Mouse (Mus musculus) C2C12 (cell line): Measurements from ENCODE around the gene Enpp4. TPM values are rescaled to one million over a fixed set of nuclear protein-coding genes. Genes with fewer than 3 reads are reported as not detected.

Experiments
- H3K27me3 ChIP-seq: one replicate; pipeline ENCODE4 v1.6.1; 2011; ENCODE audit not compliant: control insufficient read depth, insufficient read depth, insufficient read length
- H3K36me3 ChIP-seq: one replicate; pipeline ENCODE4 v1.6.1; 2011; ENCODE audit not compliant: control insufficient read depth, insufficient read depth
- H3K4me3 ChIP-seq: one replicate; pipeline ENCODE4 v1.5.1; 2011; ENCODE audit warnings: mild to moderate bottlenecking, control low read depth; ENCODE audit not compliant: poor library complexity, insufficient read depth, severe bottlenecking
- H3K79me2 ChIP-seq: one replicate; pipeline ENCODE4 v1.6.1; 2011; ENCODE audit not compliant: control insufficient read depth, insufficient read depth
- H3K79me3 ChIP-seq: one replicate; pipeline ENCODE4 v1.6.1; 2011; ENCODE audit warnings: low read depth, control low read depth
- H3ac ChIP-seq: one replicate; pipeline ENCODE3; 2011; ENCODE audit warnings: low read depth; ENCODE audit not compliant: control insufficient read depth, insufficient read length
- CEBPB ChIP-seq: IDR thresholded peaks from one replicate; pipeline ENCODE4 v1.6.1; 2011; ENCODE audit warnings: low read depth, mild to moderate bottlenecking, control low read depth, moderate library complexity
- CTCF ChIP-seq: IDR thresholded peaks from one replicate; pipeline ENCODE4 v1.5.1; 2011; ENCODE audit not compliant: control insufficient read depth, insufficient read depth, insufficient read length
- FOSL1 ChIP-seq: IDR thresholded peaks from one replicate; pipeline ENCODE4 v1.8.0; 2011; ENCODE audit warnings: mild to moderate bottlenecking, low read length; ENCODE audit not compliant: poor library complexity, insufficient read depth, severe bottlenecking
- MAX ChIP-seq: IDR thresholded peaks from one replicate; pipeline ENCODE4 v1.6.1; 2011; ENCODE audit warnings: mild to moderate bottlenecking, control low read depth
- MYOD1 ChIP-seq: IDR thresholded peaks from one replicate; pipeline ENCODE4 v1.6.1; 2011; ENCODE audit warnings: low read depth; ENCODE audit not compliant: control insufficient read depth, insufficient read length
- MYOG ChIP-seq: IDR thresholded peaks from one replicate; pipeline ENCODE4 v1.6.1; 2011; ENCODE audit not compliant: control insufficient read depth, insufficient read length; ENCODE audit errors: extremely low read depth
- USF1 ChIP-seq: IDR thresholded peaks from one replicate; pipeline ENCODE4 v1.6.1; 2011; ENCODE audit warnings: low read depth, mild to moderate bottlenecking, control low read depth, moderate library complexity
- polyA plus RNA-seq: library from polyadenylated mRNA; unstranded; fragments of >200 nt; fragmentation: generic; extraction: Trizol; gene quantifications from one replicate; pipeline ENCODE4 v1.2.1, GENCODE M21; 2012; ENCODE audit warnings: missing spikeins

Enpp4 gene
- polyA plus RNA-seq, 1 experiment: 2.5 TPM

- no peak overlapping the region for H3K4me3 ChIP-seq
- TF ChIP-seq CEBPB (no peak), CTCF (no peak), MYOG (no peak), MYOD1 (no peak), MAX (no peak), FOSL1 (no peak), USF1 (no peak)
- H3K79me3 ChIP-seq: no peaks in the 10 kb centered on the region
- no peak overlapping the region for H3ac ChIP-seq
- H3K36me3 ChIP-seq: no peaks in the 10 kb centered on the region
- H3K79me2 ChIP-seq: no peaks in the 10 kb centered on the region
- peaks cover 6% of the 10 kb centered on the region for H3K27me3 ChIP-seq
These were observed 22.5 kb downstream of the Enpp4 start for GRCm38 (mm10) chr17:44083156-44083555.

- peak within 1 kb of the TSS; percentile 45 for H3ac ChIP-seq
- H3K79me2 ChIP-seq: no peaks in the 10 kb centered on the region
- H3K27me3 ChIP-seq: peaks cover 6% of the 10 kb centered on the region
- no peak for TF ChIP-seq USF1
- no peak for TF ChIP-seq FOSL1
- no peak for TF ChIP-seq CTCF
- TF ChIP-seq MYOD1: no peak
- no peak for TF ChIP-seq MYOG
- no peak within 1 kb of the TSS for H3K4me3 ChIP-seq
- H3K79me3 ChIP-seq: no peaks in the 10 kb centered on the region
- H3K36me3 ChIP-seq: no peaks in the 10 kb centered on the region
These were observed 26.8 kb downstream of the Enpp4 start, which contains the start of gene Enpp5 for GRCm38 (mm10) chr17:44078631-44079350. Gene Enpp5, plus strand, starts transcription at chr17:44078813.

- Histone ChIP-seq H3K79me3 (no peaks in the 10 kb centered on the region), H3K4me3 (no peak overlapping the region), H3K79me2 (no peaks in the 10 kb centered on the region), H3ac (no peak overlapping the region), H3K27me3 (peaks cover 6% of the 10 kb centered on the region), H3K36me3 (no peaks in the 10 kb centered on the region)
- TF ChIP-seq CTCF (no peak), USF1 (no peak), FOSL1 (no peak), CEBPB (no peak), MYOG (no peak), MYOD1 (no peak), MAX (no peak)
These were observed 27.8 kb downstream of the Enpp4 start for GRCm38 (mm10) chr17:44077843-44078160.

GRCm38 (mm10) chr17:44077146-44077842, 28.3 kb downstream of the Enpp4 start:
- Histone ChIP-seq H3K36me3 (no peaks in the 10 kb centered on the region), H3K79me2 (no peaks in the 10 kb centered on the region), H3K4me3 (no peak overlapping the region), H3K79me3 (no peaks in the 10 kb centered on the region), H3K27me3 (peaks cover 6% of the 10 kb centered on the region), H3ac (no peak overlapping the region)
- TF ChIP-seq CTCF: no peak
- TF ChIP-seq CEBPB: no peak
- TF ChIP-seq MYOD1: no peak
- no peak for TF ChIP-seq MYOG
- no peak for TF ChIP-seq MAX
- no peak for TF ChIP-seq FOSL1
- no peak for TF ChIP-seq USF1

GRCm38 (mm10) chr17:44076051-44076680, 29.4 kb downstream of the Enpp4 start:
- no peak overlapping the region for H3ac ChIP-seq
- peaks cover 4% of the 10 kb centered on the region for H3K27me3 ChIP-seq
- no peaks in the 10 kb centered on the region for H3K79me3 ChIP-seq
- TF ChIP-seq USF1: no peak
- no peak for TF ChIP-seq MAX
- no peak for TF ChIP-seq FOSL1
- TF ChIP-seq CEBPB: no peak
- no peak for TF ChIP-seq MYOG
- no peak for TF ChIP-seq MYOD1
- no peak for TF ChIP-seq CTCF
- H3K4me3 ChIP-seq: no peak overlapping the region
- H3K36me3 ChIP-seq: no peaks in the 10 kb centered on the region
- no peaks in the 10 kb centered on the region for H3K79me2 ChIP-seq
